Mouse (Mus musculus): Measurements from ENCODE around the gene Ccdc51.

The Ccdc51 gene

DNA sequence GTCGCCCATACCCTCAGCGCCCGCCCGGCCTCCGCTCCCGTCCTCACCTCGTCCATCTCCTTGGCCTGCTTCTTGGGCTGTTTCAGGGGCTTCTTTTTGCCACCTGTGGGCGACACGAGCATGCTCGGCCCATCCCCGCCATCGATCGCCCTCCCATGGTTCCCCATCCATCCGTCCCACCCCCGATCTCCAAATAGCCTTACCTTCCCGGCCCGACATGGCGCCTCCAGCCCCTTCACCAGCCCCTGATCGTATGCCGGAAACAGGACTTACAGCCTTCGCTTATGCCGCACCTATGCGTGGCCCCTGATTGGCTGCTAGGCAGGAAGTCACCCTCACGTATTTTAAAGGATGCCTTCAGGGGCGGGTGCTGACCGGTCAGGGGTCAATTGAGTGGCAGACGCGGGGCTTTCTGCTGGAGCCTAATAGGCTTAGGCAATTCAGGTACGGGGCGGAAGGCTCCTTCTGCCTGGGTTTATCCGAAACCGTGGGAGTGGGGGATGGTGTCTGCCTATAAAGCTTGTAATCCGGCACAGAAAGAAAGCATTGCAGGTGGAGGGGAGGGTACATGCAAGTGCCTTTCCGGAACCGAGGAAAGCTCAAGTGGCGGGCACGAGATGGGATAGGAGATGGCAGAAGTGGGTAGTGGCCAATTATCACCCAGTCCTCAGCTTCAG, at the start of gene Ccdc51, which contains the start of gene Tma7:
Ccdc51 (plus strand) TSS at position 370 of the 677 bp plus-strand sequence.
Tma7 (minus strand) TSS at position 464 of the 677 bp plus-strand sequence.
- DNase-seq: peak; percentile 86

DNA sequence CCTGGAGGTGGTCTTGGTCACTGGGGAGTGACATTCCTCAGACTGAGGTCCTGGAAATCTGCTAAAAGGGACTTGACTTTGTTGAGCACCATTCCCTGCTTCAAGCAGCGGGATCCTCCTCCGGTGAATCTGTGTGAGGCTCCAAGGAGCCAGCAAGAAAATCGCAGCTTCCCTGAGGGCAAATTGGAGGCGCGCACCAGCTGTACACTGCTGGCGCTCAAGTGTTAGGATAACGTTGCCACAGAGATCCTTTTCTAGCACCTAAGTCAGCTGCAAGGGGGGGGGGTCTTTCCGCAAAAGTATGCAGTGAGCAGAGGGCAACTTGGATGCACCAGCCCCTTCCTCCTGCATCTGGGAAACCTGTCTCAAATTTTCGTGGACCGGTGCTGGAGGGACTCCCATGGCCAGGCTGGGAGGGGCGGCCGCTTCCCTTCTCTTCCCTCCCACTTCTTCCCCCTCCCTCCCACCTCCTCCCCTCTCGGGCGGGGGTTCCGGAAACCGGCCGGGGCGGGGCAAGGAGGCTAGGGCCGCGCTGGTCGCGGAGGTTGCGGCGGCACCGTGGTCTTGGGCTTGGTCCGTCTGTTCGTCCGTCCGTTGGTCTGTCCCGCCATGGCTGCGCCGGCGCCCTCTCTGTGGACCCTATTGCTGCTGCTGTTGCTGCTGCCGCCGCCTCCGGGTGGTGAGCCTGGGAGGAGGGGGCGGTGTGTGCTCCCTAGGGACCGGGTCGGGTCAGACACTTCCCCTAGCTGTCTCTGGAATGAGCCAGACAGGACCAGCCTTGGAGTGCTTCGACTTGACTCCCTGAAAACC, 44.0 kb upstream of the Ccdc51 start, which contains the start of gene Shisa5:
Shisa5 (plus strand) TSS at position 480 of the 810 bp plus-strand sequence.
- DNase-seq: peak; percentile 57

DNA sequence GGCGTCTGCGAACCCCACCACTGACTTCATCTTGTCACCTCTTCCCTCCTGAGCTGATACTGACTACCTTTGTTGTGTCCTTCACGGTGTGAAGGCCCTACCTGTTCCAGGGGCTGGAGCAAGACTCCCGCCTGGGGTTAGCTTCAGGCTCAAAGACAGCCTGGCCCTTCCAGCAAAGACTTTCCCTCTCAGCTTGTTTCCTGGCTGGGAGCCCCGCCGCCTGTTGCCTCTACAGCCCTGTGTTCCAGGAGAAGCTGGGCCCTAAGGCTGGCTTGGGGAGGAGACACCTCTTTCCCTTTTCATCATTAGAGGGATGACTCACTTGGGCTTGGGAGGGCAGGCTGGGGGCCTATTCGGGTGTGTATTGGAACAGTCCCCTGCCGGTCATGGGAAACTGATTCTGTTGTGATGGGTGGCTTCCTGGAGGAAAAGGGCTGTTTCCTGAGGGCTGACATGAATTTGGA, 43.4 kb upstream of the Ccdc51 start:
- DNase-seq: peak; percentile 67

- DNase-seq: peak; percentile 12
These were observed 42.6 kb upstream of the Ccdc51 start for GRCm38 (mm10) chr9:109039681-109040080.

DNA sequence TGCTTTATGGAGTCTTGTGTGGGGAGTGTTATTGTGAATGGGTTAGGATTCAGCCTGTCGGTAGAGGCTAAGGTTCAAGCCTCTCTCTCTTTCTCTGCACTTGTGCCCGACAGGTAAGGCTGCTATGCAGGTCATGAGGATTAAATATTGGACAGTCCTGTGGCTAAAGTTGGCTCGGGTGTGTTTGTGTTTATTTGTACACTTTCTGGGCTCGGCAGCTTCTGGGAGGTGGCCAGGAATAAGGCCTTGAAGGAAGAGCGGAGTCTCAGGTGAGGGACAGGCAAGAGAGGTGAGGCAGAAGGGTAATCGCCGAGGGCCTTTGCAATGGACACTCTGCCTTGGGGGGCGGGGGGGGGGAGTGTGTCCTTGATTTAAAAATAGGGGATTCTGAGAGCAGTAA, 42.1 kb upstream of the Ccdc51 start:
- DNase-seq: peak; percentile 35

GRCm38 (mm10) chr9:109040906-109041305, 41.4 kb upstream of the Ccdc51 start:
- DNase-seq: peak; percentile 27

DNA sequence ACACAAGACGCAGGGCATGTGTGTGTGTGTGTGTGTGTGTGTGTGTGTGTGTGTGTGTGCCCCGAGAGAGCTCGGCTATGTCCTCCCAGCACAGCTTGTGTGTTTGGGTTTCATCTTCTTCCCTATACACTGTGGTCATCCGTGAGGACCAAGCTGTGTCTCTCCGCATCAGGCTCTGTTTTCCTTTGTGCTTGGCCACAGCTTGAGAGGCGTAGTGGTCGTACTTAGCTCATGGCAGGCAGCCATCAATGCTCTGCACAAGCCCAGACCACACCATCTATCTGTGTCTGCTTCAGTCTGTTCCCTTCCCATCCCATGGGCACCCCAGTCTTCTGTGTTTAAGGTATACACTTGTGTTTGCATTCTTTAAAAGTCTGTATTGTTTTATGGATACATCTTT, 40.9 kb upstream of the Ccdc51 start:
- no peak for DNase-seq

DNA sequence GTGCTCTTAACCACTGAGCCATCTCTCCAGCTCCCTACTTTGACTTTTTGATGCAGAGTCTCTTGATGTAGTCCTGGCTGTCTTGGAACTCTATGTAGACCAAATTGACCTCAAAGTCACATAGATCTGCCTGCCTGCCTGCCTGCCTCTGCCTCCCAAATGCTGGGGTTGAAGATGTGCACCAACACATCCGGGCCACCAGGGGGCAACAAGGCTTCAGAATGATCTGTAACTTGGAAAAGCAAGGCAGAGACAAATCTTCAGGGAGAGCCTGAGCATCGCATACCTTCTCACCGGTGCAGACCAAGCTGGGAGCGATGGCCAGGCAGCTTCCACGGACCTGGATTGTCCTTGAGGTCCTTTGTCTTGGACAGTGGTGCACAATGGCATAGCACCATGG, 36.0 kb upstream of the Ccdc51 start:
- peak; percentile 65 for DNase-seq

- DNase-seq: no peak
These were observed 33.0 kb upstream of the Ccdc51 start for GRCm38 (mm10) chr9:109049316-109049715.

- no peak for DNase-seq
These were observed 32.2 kb upstream of the Ccdc51 start for GRCm38 (mm10) chr9:109049996-109050673.

DNA sequence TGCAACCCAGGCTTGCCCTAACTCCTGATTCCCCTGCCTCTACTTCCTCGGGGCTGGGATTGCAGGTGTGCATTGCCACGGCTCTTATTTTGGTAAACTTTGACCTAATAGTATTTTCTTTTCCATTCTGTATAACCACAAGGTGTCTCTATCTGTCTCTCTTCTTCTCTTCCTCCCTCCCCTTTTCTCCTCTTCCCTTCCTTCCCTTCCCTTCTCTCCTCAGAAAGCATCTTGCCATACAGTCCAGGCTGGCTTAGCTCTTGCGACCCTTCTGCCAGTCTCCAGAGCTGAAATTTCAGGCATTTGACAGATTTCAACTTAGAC, 31.7 kb upstream of the Ccdc51 start:
- DNase-seq: no peak

DNA sequence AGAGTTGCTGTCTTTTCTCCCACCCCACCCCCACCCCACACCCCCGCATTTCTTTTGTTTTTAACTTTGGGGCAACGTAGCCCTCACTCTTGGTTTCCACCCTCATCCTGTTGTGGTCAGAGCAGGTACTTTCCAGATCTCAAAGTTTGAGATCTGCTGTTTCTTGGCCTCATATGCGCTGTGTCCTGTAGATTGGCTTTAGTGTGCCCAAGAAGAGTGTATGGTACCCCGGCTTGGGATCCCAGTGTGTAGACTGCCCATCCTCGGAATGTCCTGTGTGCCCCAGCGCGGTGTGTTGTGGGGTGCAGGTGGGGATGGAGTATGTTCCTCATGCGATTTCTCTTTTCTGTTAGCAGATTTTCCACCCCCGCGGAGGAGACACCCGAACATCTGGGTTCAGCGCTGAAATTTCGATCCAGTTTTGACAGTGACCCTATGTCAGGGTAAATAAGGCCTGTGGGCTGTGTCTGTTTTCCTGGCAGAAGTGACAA, 31.2 kb upstream of the Ccdc51 start:
- DNase-seq: no peak

DNA sequence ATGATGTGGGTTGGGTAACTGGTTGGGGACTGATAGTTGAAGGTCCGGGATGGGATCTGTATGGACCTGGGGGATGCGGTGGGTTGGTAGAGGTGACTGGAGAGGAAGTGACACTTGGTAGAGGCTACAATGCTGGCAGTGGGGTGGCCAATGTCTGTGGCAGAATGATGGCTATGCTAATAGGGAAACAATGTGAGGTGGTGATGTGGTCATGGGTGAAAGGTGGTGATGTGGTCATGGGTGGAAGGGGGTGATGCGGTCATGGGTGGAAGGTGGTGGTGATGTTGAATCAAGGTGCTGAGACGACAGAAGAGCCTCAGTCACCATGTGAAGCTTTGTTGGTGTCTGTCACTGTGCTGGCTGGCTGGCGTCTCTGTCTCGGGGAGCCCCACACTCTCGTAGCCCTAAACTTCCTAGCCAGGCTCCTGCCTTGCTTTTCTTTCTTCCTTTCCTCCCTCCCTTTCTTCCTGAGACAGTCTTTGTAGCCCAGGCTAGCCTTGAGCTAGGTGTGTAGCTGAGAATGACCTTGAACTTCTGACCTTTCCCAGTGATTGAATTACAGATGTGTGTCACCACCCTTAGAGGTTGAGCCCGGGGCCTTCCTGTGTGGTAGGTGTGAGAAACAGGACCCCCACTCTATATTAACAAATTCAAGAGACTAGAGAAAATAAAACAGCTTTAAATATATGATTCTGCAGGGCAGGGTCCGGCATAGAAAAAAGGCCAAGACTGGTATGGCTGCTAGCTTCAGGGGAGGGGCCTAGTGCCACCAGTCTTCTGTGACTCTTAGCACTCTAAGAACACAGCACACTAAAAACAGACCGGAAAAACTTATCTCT, 30.4 kb upstream of the Ccdc51 start:
- no peak for DNase-seq

GRCm38 (mm10) chr9:109052490-109053260, 29.6 kb upstream of the Ccdc51 start:
- no peak for DNase-seq

GRCm38 (mm10) chr9:109053366-109053765, 28.9 kb upstream of the Ccdc51 start:
- DNase-seq: no peak

GRCm38 (mm10) chr9:109053851-109054250, 28.4 kb upstream of the Ccdc51 start:
- DNase-seq: no peak

GRCm38 (mm10) chr9:109054712-109055111, 27.6 kb upstream of the Ccdc51 start:
- peak; percentile 78 for DNase-seq

GRCm38 (mm10) chr9:109055271-109056030, 26.8 kb upstream of the Ccdc51 start:
- DNase-seq: peak; percentile 54

DNA sequence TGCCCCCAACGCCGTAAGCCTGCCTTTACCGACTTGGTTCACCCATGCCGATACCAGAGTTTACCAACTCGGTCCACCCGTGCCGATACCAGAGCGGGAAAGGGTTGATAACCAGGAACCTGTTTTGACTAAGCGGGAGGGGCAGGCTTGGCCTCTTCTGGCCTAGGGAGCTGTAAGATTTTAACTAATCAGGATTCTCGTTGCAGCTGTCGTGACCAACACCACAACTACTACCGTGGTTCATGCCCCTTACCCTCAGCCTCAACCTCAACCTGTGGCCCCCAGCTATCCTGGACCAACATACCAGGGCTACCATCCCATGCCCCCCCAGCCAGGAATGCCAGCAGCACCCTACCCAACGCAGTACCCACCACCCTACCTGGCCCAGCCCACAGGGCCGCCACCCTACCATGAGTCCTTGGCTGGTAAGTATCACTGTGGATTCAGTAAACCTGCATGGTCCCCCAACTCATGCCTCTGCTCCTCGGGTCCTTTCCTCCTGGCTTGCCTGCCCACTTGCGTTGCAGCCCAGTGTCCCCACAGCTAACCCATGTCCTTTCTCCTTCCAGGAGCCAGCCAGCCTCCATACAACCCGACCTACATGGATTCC, 26.1 kb upstream of the Ccdc51 start:
- no peak for DNase-seq

DNA sequence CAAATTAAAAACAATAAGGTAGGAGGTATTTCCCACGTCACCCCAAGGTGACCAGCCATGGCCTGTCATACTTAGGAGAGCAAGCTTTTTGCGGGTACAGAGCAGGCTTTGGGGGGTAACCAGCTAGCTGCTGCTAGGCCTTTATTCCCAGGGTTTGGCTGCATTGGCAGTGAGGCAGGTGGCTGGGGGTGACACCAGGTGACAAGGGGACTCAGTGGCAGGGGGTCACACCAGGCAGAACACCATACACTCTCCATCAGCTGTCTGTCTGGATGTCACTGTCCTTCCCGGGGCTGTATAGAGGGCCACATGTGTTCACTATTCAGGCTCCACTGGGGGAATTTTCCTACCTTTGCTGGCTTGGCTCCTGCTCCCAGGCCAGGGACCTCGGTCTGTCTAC, 25.4 kb upstream of the Ccdc51 start:
- DNase-seq: no peak

Data from cerebellum, adult 9-10 months (tissue).